Mouse (Mus musculus): ENCODE results near the gene Nkain4.

DNA sequence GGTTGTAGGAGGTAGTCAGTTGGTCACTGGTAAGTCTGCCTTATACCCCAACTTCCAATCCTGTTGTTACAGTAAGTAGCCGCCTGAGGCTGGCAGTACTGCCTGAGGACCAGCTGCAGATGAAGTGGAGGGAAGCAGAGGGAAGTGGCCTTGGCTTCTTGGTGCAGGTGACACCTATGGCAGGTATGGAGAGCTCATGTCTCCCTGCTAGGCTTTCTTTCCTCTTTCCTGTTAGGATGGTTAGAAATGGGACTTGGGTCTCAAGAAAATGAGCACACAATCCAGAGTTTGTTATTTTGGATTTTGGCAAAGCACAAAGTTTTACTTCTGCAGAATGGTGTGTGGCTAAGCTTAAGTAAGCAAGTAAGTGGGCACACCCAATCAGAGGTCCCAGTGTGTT lies 34.4 kb upstream of the Nkain4 start:
- TF ChIP-seq CTCF (IDR thresholded peaks at IDR 0.05; ENCODE audit: insufficient read depth, low read length) (no peak), POLR2A (IDR thresholded peaks at IDR 0.05; ENCODE audit: borderline replicate concordance, extremely low read depth, low read depth, low read length) (no peak)
